Comparison of ENCODE assay signal across 8 mouse cellular contexts in the genomic region with DNA sequence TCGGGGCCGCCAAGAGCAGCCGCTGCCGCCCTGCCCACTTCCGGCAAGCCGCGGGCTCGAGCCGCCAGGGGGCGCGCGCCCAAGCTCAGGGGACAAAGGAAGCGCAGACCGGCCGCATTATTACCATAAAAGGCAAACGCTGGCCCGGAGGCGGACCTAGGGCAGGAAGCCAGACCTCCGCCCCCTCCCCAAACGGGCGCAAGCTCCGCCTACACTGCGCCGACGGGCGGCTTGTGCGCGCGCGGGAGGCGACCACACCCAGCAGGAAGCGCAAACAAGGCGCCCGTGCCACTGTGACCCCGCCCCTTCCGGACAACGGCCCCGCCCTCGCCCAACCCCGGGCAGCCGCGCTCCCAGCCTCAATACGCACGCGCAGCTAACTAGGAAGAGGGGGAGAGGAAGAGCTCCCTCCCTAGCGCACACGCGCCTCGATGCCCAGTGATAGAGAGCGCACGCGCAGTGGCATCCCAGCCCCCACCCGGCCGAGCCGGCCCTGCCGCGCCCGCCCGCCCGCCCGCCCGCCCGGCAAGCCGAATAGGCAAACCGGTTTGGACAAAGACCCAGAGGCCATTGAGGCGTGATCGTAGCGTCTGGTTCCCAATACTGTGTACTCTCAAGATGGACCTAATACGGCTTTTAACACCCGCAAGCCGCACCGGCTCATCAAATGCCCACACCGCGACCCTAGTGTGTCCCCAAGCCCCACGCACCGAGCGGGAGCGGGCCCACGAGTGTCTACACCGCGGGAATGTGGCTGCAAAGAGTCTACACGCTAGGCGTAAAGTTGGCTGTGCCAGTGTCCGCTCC. TPM values are rescaled to one million over a fixed set of nuclear protein-coding genes. Genes with fewer than 3 reads are reported as not detected.
DNase-seq lines count a peak whose midpoint lies in the region; ATAC-seq and TF ChIP-seq lines count a peak whose summit lies in the region.

No protein-coding gene starts in this region.

- H3K4me3 ChIP-seq in hindbrain, embryonic 14.5 days (replicated peaks; ENCODE audit: low read length): peak overlapping the region; percentile 100

- peak overlapping the region; percentile 88 for H3K4me2 ChIP-seq in hindbrain, embryonic 14.5 days (replicated peaks)

- TF ChIP-seq CTCF in Patski (IDR thresholded peaks at IDR 0.05): no peak

- no peaks in the 10 kb centered on the region for H3K9me3 ChIP-seq in hindbrain, embryonic 14.5 days (ENCODE audit: control insufficient read depth, low read length)

- H3K27me3 ChIP-seq in Patski: no peaks in the 10 kb centered on the region
- H3K27me3 ChIP-seq in hindbrain, embryonic 14.5 days (ENCODE audit: control insufficient read depth, insufficient read depth, low read length): no peaks in the 10 kb centered on the region

- CTCF ChIA-PET in Patski (lab: Charles Lee): interaction anchor here (1.5 to 6.2 kb wide), 4 partner anchors 11 to 30 kb away, joined by 3 to 35 read pairs (median 10); a partner anchor contains a TSS

- H3K4me1 ChIP-seq in hindbrain, embryonic 14.5 days (replicated peaks; ENCODE audit: control insufficient read depth, insufficient read depth, low read length): peaks cover 51% of the 10 kb centered on the region

- peak overlapping the region; percentile 100 for H3K9ac ChIP-seq in hindbrain, embryonic 14.5 days

- DNase-seq in Patski (ENCODE audit: low read depth, low spot score): peak; percentile 94
- peak; percentile 99 for DNase-seq in cerebellum, postnatal 14 days
- DNase-seq in frontal cortex, postnatal 25 days (ENCODE audit: low spot score in 2 of 2): peak; percentile 96
- DNase-seq in hindbrain, embryonic 14.5 days (ENCODE audit: low spot score): peak; percentile 96
- peak; percentile 97 for DNase-seq in left cerebral cortex, adult 11 months (ENCODE audit: low spot score)
- DNase-seq in lung, postnatal 4 days: peak; percentile 99 to 100
- DNase-seq in retina, postnatal 7 days (ENCODE audit: low read depth, low spot score): peak; percentile 95
- DNase-seq in urinary bladder, adult 2 months (ENCODE audit: low spot score): peak; percentile 98

- in situ Hi-C loops in Patski (cut with MboI; ENCODE audit: low pct_unique_long_range_greater_than_20kb): no loop called here

- H3K36me3 ChIP-seq in hindbrain, embryonic 14.5 days (replicated peaks; ENCODE audit: control insufficient read depth, insufficient read depth): peaks cover 47% of the 10 kb centered on the region

- under 1% methylated on average over 84 of the region's 84 CpGs for WGBS in hindbrain, embryonic 14.5 days

- POLR2A ChIA-PET in Patski (lab: Charles Lee): interaction anchor here (0.8 to 8.0 kb wide), 11 partner anchors 9 to 159 kb away, joined by 3 to 69 read pairs (median 4); a partner anchor contains a TSS

- H3K27ac ChIP-seq in hindbrain, embryonic 14.5 days: peak overlapping the region; percentile 100

- peak; percentile 23 for ATAC-seq in Patski
- peak; percentile 87 for ATAC-seq in hindbrain, embryonic 14.5 days (ENCODE audit: low FRiP score)

RNA-seq across cellular contexts. Expression of a gene that starts 0.6 kb away (rescaled TPM):
- polyA plus RNA-seq in Patski (2021): 2,926 TPM
- 13,534 and 14,549 TPM in 2 replicates for polyA plus RNA-seq in hindbrain, embryonic 14.5 days (2014; fragmentation: Nextera tagmentation; extraction: Ambion mirVana)
- 5,740 and 7,458 TPM in 2 replicates for polyA plus RNA-seq in urinary bladder, adult 2 months (2012; rRNA removed)

RNA-seq across cellular contexts. Expression of a gene that starts 10.7 kb away (rescaled TPM):
- 11.1 TPM for polyA plus RNA-seq in Patski (2021)
- 26.1 TPM in 2 replicates for polyA plus RNA-seq in hindbrain, embryonic 14.5 days (2014; fragmentation: Nextera tagmentation; extraction: Ambion mirVana)
- 7.0 and 8.4 TPM in 2 replicates for polyA plus RNA-seq in urinary bladder, adult 2 months (2012; rRNA removed)

RNA-seq across cellular contexts. Expression of a gene that starts 54.2 kb away (rescaled TPM):
- 246 TPM for polyA plus RNA-seq in Patski (2021)
- polyA plus RNA-seq in hindbrain, embryonic 14.5 days (2014; fragmentation: Nextera tagmentation; extraction: Ambion mirVana): 459 and 508 TPM in 2 replicates
- polyA plus RNA-seq in urinary bladder, adult 2 months (2012; rRNA removed): 63.4 and 69.0 TPM in 2 replicates

Comparison
In these comparisons a context has a peak if more than half of its experiments do, and no peak if none do; other contexts are left out.
1. Peak in every context shown above with its lines: DNase-seq, ATAC-seq, H3K4me3 ChIP-seq and H3K27ac ChIP-seq.